Comparison of ENCODE assay signal across 14 mouse cellular contexts in the genomic region with DNA sequence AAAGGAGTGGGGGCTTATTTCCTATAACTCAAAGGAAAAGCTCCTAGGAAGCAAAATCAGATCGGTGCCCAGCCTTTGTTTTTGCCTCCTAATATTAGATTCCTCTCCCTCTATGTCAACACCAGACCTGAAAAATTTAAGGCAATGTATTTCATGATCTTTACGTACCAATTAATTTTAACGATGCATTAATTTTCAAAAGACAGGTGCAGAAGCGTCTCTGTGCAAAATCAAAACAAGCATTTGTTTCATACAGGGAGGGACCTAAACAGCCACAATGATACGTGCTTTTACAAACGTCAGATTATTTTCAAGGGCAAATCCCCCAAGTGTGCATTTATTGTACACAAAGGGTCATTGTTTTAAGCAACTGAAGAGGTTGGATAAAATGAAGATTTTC. TPM values are rescaled to one million over a fixed set of nuclear protein-coding genes. Genes with fewer than 3 reads are reported as not detected.
A peak's percentile ranks its signal among the peaks of the same experiment; 100 is the strongest.
DNase-seq lines count a peak whose midpoint lies in the region; ATAC-seq and TF ChIP-seq lines count a peak whose summit lies in the region.
"Had no signal": no experiment of that assay in that cellular context is flagged by ENCODE, and none has a peak within 500 bp of the region (broad histone marks: within the 10 kb centered on the region; RNA-seq: fewer than 3 reads in every experiment).

No protein-coding gene starts in this region.

- no peaks in the 10 kb centered on the region for H3K9me3 ChIP-seq in intestine, embryonic 15.5 days
- H3K9me3 ChIP-seq in intestine, postnatal 0 days (ENCODE audit: control insufficient read depth), result no peaks in the 10 kb centered on the region
- H3K9me3 ChIP-seq in embryonic facial prominence, embryonic 14.5 days (ENCODE audit: control insufficient read depth, low read length), result no peaks in the 10 kb centered on the region
- H3K9me3 ChIP-seq in hindbrain, embryonic 13.5 days, result no peaks in the 10 kb centered on the region
- no peaks in the 10 kb centered on the region for H3K9me3 ChIP-seq in midbrain, embryonic 15.5 days

- no peaks in the 10 kb centered on the region for H3K36me3 ChIP-seq in intestine, embryonic 15.5 days
- no peaks in the 10 kb centered on the region for H3K36me3 ChIP-seq in intestine, postnatal 0 days (ENCODE audit: control insufficient read depth, insufficient read depth)
- no peaks in the 10 kb centered on the region for H3K36me3 ChIP-seq in embryonic facial prominence, embryonic 14.5 days (ENCODE audit: control insufficient read depth, insufficient read depth, low read length)
- peaks cover 7% of the 10 kb centered on the region; the same call in 1 of the 2 replicates for H3K36me3 ChIP-seq in hindbrain, embryonic 13.5 days
- H3K36me3 ChIP-seq in midbrain, embryonic 15.5 days (replicated peaks), result no peaks in the 10 kb centered on the region

- 43% methylated on average over 6 of the region's 6 CpGs for WGBS in intestine, embryonic 15.5 days
- WGBS in intestine, postnatal 0 days, result 56% methylated on average over 6 of the region's 6 CpGs
- WGBS in embryonic facial prominence, embryonic 14.5 days, result 23% methylated on average over 6 of the region's 6 CpGs
- WGBS in hindbrain, embryonic 13.5 days, result 10% methylated on average over 6 of the region's 6 CpGs
- WGBS in midbrain, embryonic 15.5 days, result 4% methylated on average over 6 of the region's 6 CpGs

- no peak overlapping the region for H3K4me3 ChIP-seq in intestine, embryonic 15.5 days (replicated peaks)
- no peak overlapping the region for H3K4me3 ChIP-seq in intestine, postnatal 0 days (ENCODE audit: low read depth, low read length)
- H3K4me3 ChIP-seq in embryonic facial prominence, embryonic 14.5 days (ENCODE audit: low read depth, low read length), result peak overlapping the region; percentile 75; the same call in 1 of the 2 replicates
- H3K4me3 ChIP-seq in hindbrain, embryonic 13.5 days, result peak overlapping the region; percentile 96
- peak overlapping the region; percentile 99 for H3K4me3 ChIP-seq in midbrain, embryonic 15.5 days
- H3K4me3 ChIP-seq: erythroblast, embryonic 14.5 days had no signal

- ATAC-seq in intestine, embryonic 15.5 days, result no peak
- ATAC-seq in intestine, postnatal 0 days, result no peak
- ATAC-seq in embryonic facial prominence, embryonic 14.5 days (ENCODE audit: low read depth), result no peak
- no peak for ATAC-seq in hindbrain, embryonic 13.5 days (ENCODE audit: low FRiP score)
- ATAC-seq in midbrain, embryonic 15.5 days (replicated peaks), result no peak
- no peak for ATAC-seq in CD4-positive, CD25-positive, alpha-beta regulatory T cell, adult 4 months
- ATAC-seq: activated CD4-positive, CD25-positive, alpha-beta regulatory T cell, adult 4 months had no signal

- H3K9ac ChIP-seq in intestine, embryonic 15.5 days, result no peak overlapping the region
- H3K9ac ChIP-seq in intestine, postnatal 0 days (ENCODE audit: low read depth, low read length), result no peak overlapping the region
- no peak overlapping the region for H3K9ac ChIP-seq in embryonic facial prominence, embryonic 14.5 days (ENCODE audit: low read depth, low read length)
- H3K9ac ChIP-seq in hindbrain, embryonic 13.5 days, result peak overlapping the region; percentile 100
- H3K9ac ChIP-seq in midbrain, embryonic 15.5 days, result peak overlapping the region; percentile 100

- peaks cover 9% of the 10 kb centered on the region; the same call in 1 of the 2 replicates for H3K27me3 ChIP-seq in intestine, embryonic 15.5 days (replicated peaks)
- peaks cover 21% of the 10 kb centered on the region for H3K27me3 ChIP-seq in intestine, postnatal 0 days (replicated peaks; ENCODE audit: control insufficient read depth, insufficient read depth, low read length)
- no peaks in the 10 kb centered on the region for H3K27me3 ChIP-seq in embryonic facial prominence, embryonic 14.5 days (replicated peaks; ENCODE audit: control insufficient read depth, insufficient read depth, low read length)
- H3K27me3 ChIP-seq in hindbrain, embryonic 13.5 days, result no peaks in the 10 kb centered on the region
- no peaks in the 10 kb centered on the region for H3K27me3 ChIP-seq in midbrain, embryonic 15.5 days (replicated peaks)
- H3K27me3 ChIP-seq: CH12.LX had no signal

- no peak for TF ChIP-seq CTCF in intestine, postnatal 0 days (IDR thresholded peaks at IDR 0.05; ENCODE audit: low read depth)

- H3K27ac ChIP-seq in intestine, embryonic 15.5 days, result no peak overlapping the region
- H3K27ac ChIP-seq in intestine, postnatal 0 days (ENCODE audit: low read depth, low read length), result no peak overlapping the region
- peak overlapping the region; percentile 88; the same call in 1 of the 2 replicates for H3K27ac ChIP-seq in embryonic facial prominence, embryonic 14.5 days (replicated peaks; ENCODE audit: low read depth, low read length)
- H3K27ac ChIP-seq in hindbrain, embryonic 13.5 days, result peak overlapping the region; percentile 100
- H3K27ac ChIP-seq in midbrain, embryonic 15.5 days, result peak overlapping the region; percentile 100

- H3K4me2 ChIP-seq in intestine, embryonic 15.5 days (replicated peaks), result peak overlapping the region; percentile 89; the same call in 1 of the 2 replicates
- H3K4me2 ChIP-seq in intestine, postnatal 0 days (replicated peaks; ENCODE audit: low read depth), result no peak overlapping the region
- peak overlapping the region; percentile 85 for H3K4me2 ChIP-seq in embryonic facial prominence, embryonic 14.5 days (ENCODE audit: low read depth, low read length)
- peak overlapping the region; percentile 83 for H3K4me2 ChIP-seq in hindbrain, embryonic 13.5 days
- H3K4me2 ChIP-seq in midbrain, embryonic 15.5 days, result peak overlapping the region; percentile 82

- peaks cover 28% of the 10 kb centered on the region for H3K4me1 ChIP-seq in intestine, embryonic 15.5 days (replicated peaks)
- H3K4me1 ChIP-seq in intestine, postnatal 0 days (replicated peaks; ENCODE audit: control insufficient read depth, insufficient read depth, low read length), result no peaks in the 10 kb centered on the region
- H3K4me1 ChIP-seq in embryonic facial prominence, embryonic 14.5 days (ENCODE audit: control insufficient read depth, insufficient read depth, low read length), result peaks cover 35% of the 10 kb centered on the region
- H3K4me1 ChIP-seq in hindbrain, embryonic 13.5 days (replicated peaks), result peaks cover 55% of the 10 kb centered on the region
- peaks cover 35% of the 10 kb centered on the region for H3K4me1 ChIP-seq in midbrain, embryonic 15.5 days

- DNase-seq in embryonic facial prominence, embryonic 14.5 days (ENCODE audit: low spot score), result no peak
- DNase-seq in layer of hippocampus, postnatal 10 days (ENCODE audit: low spot score in 2 of 2), result no peak
- DNase-seq in spleen, postnatal 36 days (ENCODE audit: low spot score in 2 of 2), result no peak
- DNase-seq: cerebellum, adult 11-12 months; gastrocnemius, postnatal 36 days; lung, postnatal 4 days had no signal

RNA-seq across cellular contexts. Expression of gene Tubb2b, which starts 2.6 kb away (rescaled TPM):
- 33.5 and 34.2 TPM in 2 replicates for polyA plus RNA-seq in intestine, embryonic 15.5 days (2015; fragmentation: Nextera tagmentation; extraction: Ambion mirVana)
- polyA plus RNA-seq in intestine, postnatal 0 days (2015; fragmentation: Nextera tagmentation; extraction: Ambion mirVana), result 14.1 and 15.4 TPM in 2 replicates
- polyA plus RNA-seq in embryonic facial prominence, embryonic 14.5 days (2014; fragmentation: Nextera tagmentation; extraction: Ambion mirVana), result 51.3 and 52.1 TPM in 2 replicates
- polyA plus RNA-seq in hindbrain, embryonic 13.5 days (2015; fragmentation: Nextera tagmentation; extraction: Ambion mirVana), result 795 and 852 TPM in 2 replicates
- polyA plus RNA-seq in midbrain, embryonic 15.5 days (2015; fragmentation: Nextera tagmentation; extraction: Ambion mirVana), result 1,126 and 1,130 TPM in 2 replicates
- 1,000 to 10,000 TPM; 1,434 to 1,803 TPM for total RNA-seq in layer of hippocampus, postnatal 10 days (2021)
- polyA plus RNA-seq in CD4-positive, CD25-positive, alpha-beta regulatory T cell, adult 4 months (2017; shearing (Covaris generic)), result under 1 TPM; 0.59 to 0.72 TPM

RNA-seq across cellular contexts. Expression of gene Psmg4, which starts 29.9 kb away (rescaled TPM):
- 71.3 and 88.2 TPM in 2 replicates for polyA plus RNA-seq in intestine, embryonic 15.5 days (2015; fragmentation: Nextera tagmentation; extraction: Ambion mirVana)
- 62.8 and 69.8 TPM in 2 replicates for polyA plus RNA-seq in intestine, postnatal 0 days (2015; fragmentation: Nextera tagmentation; extraction: Ambion mirVana)
- 76.0 and 76.5 TPM in 2 replicates for polyA plus RNA-seq in embryonic facial prominence, embryonic 14.5 days (2014; fragmentation: Nextera tagmentation; extraction: Ambion mirVana)
- 87.0 and 94.4 TPM in 2 replicates for polyA plus RNA-seq in hindbrain, embryonic 13.5 days (2015; fragmentation: Nextera tagmentation; extraction: Ambion mirVana)
- polyA plus RNA-seq in midbrain, embryonic 15.5 days (2015; fragmentation: Nextera tagmentation; extraction: Ambion mirVana), result 66.6 and 69.2 TPM in 2 replicates
- 10 to 100 TPM; 28.9 to 34.7 TPM for total RNA-seq in layer of hippocampus, postnatal 10 days (2021)
- polyA plus RNA-seq in CD4-positive, CD25-positive, alpha-beta regulatory T cell, adult 4 months (2017; shearing (Covaris generic)), result 10 to 100 TPM; 36.0 to 41.4 TPM

RNA-seq across cellular contexts. Expression of gene Tubb2a, which starts 55.1 kb away (rescaled TPM):
- polyA plus RNA-seq in intestine, embryonic 15.5 days (2015; fragmentation: Nextera tagmentation; extraction: Ambion mirVana), result 170 TPM in 2 replicates
- polyA plus RNA-seq in intestine, postnatal 0 days (2015; fragmentation: Nextera tagmentation; extraction: Ambion mirVana), result 218 and 292 TPM in 2 replicates
- 268 and 303 TPM in 2 replicates for polyA plus RNA-seq in embryonic facial prominence, embryonic 14.5 days (2014; fragmentation: Nextera tagmentation; extraction: Ambion mirVana)
- polyA plus RNA-seq in hindbrain, embryonic 13.5 days (2015; fragmentation: Nextera tagmentation; extraction: Ambion mirVana), result 1,972 and 2,142 TPM in 2 replicates
- 3,188 and 3,263 TPM in 2 replicates for polyA plus RNA-seq in midbrain, embryonic 15.5 days (2015; fragmentation: Nextera tagmentation; extraction: Ambion mirVana)
- 1,000 to 10,000 TPM; 2,376 to 2,620 TPM for total RNA-seq in layer of hippocampus, postnatal 10 days (2021)
- polyA plus RNA-seq in CD4-positive, CD25-positive, alpha-beta regulatory T cell, adult 4 months (2017; shearing (Covaris generic)), result 10 to 100 TPM; 17.8 to 20.1 TPM

Comparison
In these comparisons a context has a peak if more than half of its experiments do, and no peak if none do; other contexts are left out.
1. H3K27ac ChIP-seq: peak in embryonic facial prominence, embryonic 14.5 days (single experiment), hindbrain, embryonic 13.5 days (single experiment) and midbrain, embryonic 15.5 days (single experiment); none in intestine, embryonic 15.5 days (single experiment) and intestine, postnatal 0 days (single experiment).
2. H3K4me3 ChIP-seq: peak in embryonic facial prominence, embryonic 14.5 days (single experiment), hindbrain, embryonic 13.5 days (single experiment) and midbrain, embryonic 15.5 days (single experiment); none in intestine, embryonic 15.5 days (single experiment) and intestine, postnatal 0 days (single experiment).
3. H3K9ac ChIP-seq: peak in hindbrain, embryonic 13.5 days (single experiment) and midbrain, embryonic 15.5 days (single experiment); none in intestine, embryonic 15.5 days (single experiment), intestine, postnatal 0 days (single experiment) and embryonic facial prominence, embryonic 14.5 days (single experiment).
4. RNA of gene Tubb2b, which starts 2.6 kb away (polyA plus RNA-seq): 1,126 to 1,130 TPM in midbrain, embryonic 15.5 days and 795 to 852 TPM in hindbrain, embryonic 13.5 days; 51.3 to 52.1 TPM in embryonic facial prominence, embryonic 14.5 days, 33.5 to 34.2 TPM in intestine, embryonic 15.5 days, 14.1 to 15.4 TPM in intestine, postnatal 0 days and 0.59 to 0.72 TPM in CD4-positive, CD25-positive, alpha-beta regulatory T cell, adult 4 months; every median in the first group is over 10 times any median in the second.